Mouse (Mus musculus) left cerebral cortex, postnatal 10 days (tissue): ENCODE measurements at regions not wholly inside any gene's neighbourhood (a gene's known extent, or its start where the extent isn't known, plus 50 kb on each side); places are given as distances from the start of the nearest gene placed in this dataset. TPM values are rescaled to one million over a fixed set of nuclear protein-coding genes. Genes with fewer than 3 reads are reported as not detected.

Source experiments
- microRNA-seq: library from miRNA; unstranded; fragments of <30 nt; microRNA quantifications from one replicate; pipeline ENCODE4 v1.2.0, GENCODE M21; 2022

Small RNA genes lying in the stretch of these regions (microRNA-seq; reads per million reads assigned to microRNA genes)
- gene Mir1187: not detected
